Comparison of ENCODE assay signal across 25 mouse cellular contexts in genomic region chr17:5371521-5371920, GRCm38 (mm10). TPM values are rescaled to one million over a fixed set of nuclear protein-coding genes. Genes with fewer than 3 reads are reported as not detected.
DNase-seq lines count a peak whose midpoint lies in the region; ATAC-seq and TF ChIP-seq lines count a peak whose summit lies in the region.
"Had no signal": no experiment of that assay in that cellular context is flagged by ENCODE, and none has a peak within 500 bp of the region (broad histone marks: within the 10 kb centered on the region; RNA-seq: fewer than 3 reads in every experiment).

No protein-coding gene starts in this region.

- H3K9me3 ChIP-seq in heart, embryonic 13.5 days, result no peaks in the 10 kb centered on the region
- H3K9me3 ChIP-seq in heart, postnatal 0 days (replicated peaks; ENCODE audit: control insufficient read depth, low read length), result no peaks in the 10 kb centered on the region
- H3K9me3 ChIP-seq: embryonic facial prominence, embryonic 15.5 days; forebrain, embryonic 10.5 days; hindbrain, embryonic 12.5 days had no signal

- intact Hi-C loops in heart, adult 2 months (cut with DNase I), result no loop called here
- intact Hi-C loops in heart, postnatal 14 days (cut with DNase I), result no loop called here

- no peak overlapping the region for H3K9ac ChIP-seq in heart, embryonic 13.5 days
- no peak overlapping the region for H3K9ac ChIP-seq in heart, adult 2 months (ENCODE audit: low read depth, low read length)
- H3K9ac ChIP-seq in heart, postnatal 0 days (replicated peaks; ENCODE audit: low read depth, low read length), result no peak overlapping the region
- H3K9ac ChIP-seq: embryonic facial prominence, embryonic 15.5 days; hindbrain, embryonic 12.5 days had no signal

- DNase-seq in heart, adult 2 months, result no peak
- DNase-seq in heart, postnatal 0 days (ENCODE audit: low spot score), result peak; percentile 29
- DNase-seq in heart, adult 9 months (ENCODE audit: low spot score in 2 of 2), result no peak
- peak; percentile 44 for DNase-seq in right cerebral cortex, adult 18-20 months
- DNase-seq in right cerebral cortex, postnatal 10 days (ENCODE audit: low spot score in 2 of 2), result no peak
- peak; percentile 11 to 27 for DNase-seq in heart, postnatal 14 days
- DNase-seq in B cell, adult 2 months, result no peak
- DNase-seq: adrenal gland, adult 2 months; adrenal gland, postnatal 25 days; cerebellum, adult 2 months; cerebellum, postnatal 14 days; embryo, embryonic 11 days; gastrocnemius, adult 2 months; gastrocnemius, postnatal 25 days; kidney, adult 8-10 months had no signal

- no peak overlapping the region for H3K4me3 ChIP-seq in heart, embryonic 13.5 days
- H3K4me3 ChIP-seq in heart, adult 2 months, result no peak overlapping the region
- H3K4me3 ChIP-seq in heart, postnatal 0 days (ENCODE audit: low read depth, low read length), result no peak overlapping the region
- H3K4me3 ChIP-seq: embryonic facial prominence, embryonic 15.5 days; erythroblast, embryonic 14.5 days; forebrain, embryonic 10.5 days; gastrocnemius, adult 2 months; hindbrain, embryonic 12.5 days had no signal

- no peaks in the 10 kb centered on the region for H3K36me3 ChIP-seq in heart, embryonic 13.5 days
- H3K36me3 ChIP-seq in heart, adult 2 months (ENCODE audit: control insufficient read depth, insufficient read depth, low read length), result no peaks in the 10 kb centered on the region
- no peaks in the 10 kb centered on the region for H3K36me3 ChIP-seq in heart, postnatal 0 days (replicated peaks; ENCODE audit: control insufficient read depth, insufficient read depth, low read length)
- H3K36me3 ChIP-seq: embryonic facial prominence, embryonic 15.5 days; forebrain, embryonic 10.5 days; hindbrain, embryonic 12.5 days had no signal

- WGBS in heart, embryonic 13.5 days, result 21% methylated on average over 7 of the region's 7 CpGs
- WGBS in heart, adult 2 months, result 46% methylated on average over 7 of the region's 7 CpGs
- WGBS in heart, postnatal 0 days, result 14% methylated on average over 7 of the region's 7 CpGs

- peak overlapping the region; percentile 64 for H3K27ac ChIP-seq in heart, embryonic 13.5 days (replicated peaks)
- H3K27ac ChIP-seq in heart, adult 2 months, result no peak overlapping the region
- 0 out of 2 replicates have a peak overlapping the region, but pooled peaks have one; percentile 30 for H3K27ac ChIP-seq in heart, postnatal 0 days (ENCODE audit: low read depth)
- H3K27ac ChIP-seq: embryonic facial prominence, embryonic 15.5 days; forebrain, embryonic 10.5 days; gastrocnemius, adult 2 months; hindbrain, embryonic 12.5 days had no signal

- H3K27me3 ChIP-seq in heart, embryonic 13.5 days (replicated peaks), result no peaks in the 10 kb centered on the region; the same call in 1 of the 2 replicates
- no peaks in the 10 kb centered on the region for H3K27me3 ChIP-seq in heart, adult 2 months (ENCODE audit: control insufficient read depth, insufficient read depth, low read length)
- H3K27me3 ChIP-seq in heart, postnatal 0 days (ENCODE audit: control insufficient read depth, insufficient read depth, low read length), result no peaks in the 10 kb centered on the region
- H3K27me3 ChIP-seq: embryonic facial prominence, embryonic 15.5 days; hindbrain, embryonic 12.5 days had no signal

- no peaks in the 10 kb centered on the region for H3K79me2 ChIP-seq in heart, adult 2 months (replicated peaks; ENCODE audit: control insufficient read depth, insufficient read depth, low read length)

- TF ChIP-seq EP300 in heart, adult 2 months (IDR thresholded peaks at IDR 0.05; ENCODE audit: insufficient read depth, low read depth, low read length), result no peak
- no peak for TF ChIP-seq EP300 in heart, postnatal 0 days (IDR thresholded peaks at IDR 0.05; ENCODE audit: low read depth)

- H3K4me2 ChIP-seq in heart, embryonic 13.5 days, result peak overlapping the region; percentile 13; the same call in 1 of the 2 replicates
- no peak overlapping the region for H3K4me2 ChIP-seq in heart, postnatal 0 days (ENCODE audit: low read depth, low read length)
- H3K4me2 ChIP-seq: embryonic facial prominence, embryonic 15.5 days; hindbrain, embryonic 12.5 days had no signal

- no peak for TF ChIP-seq POLR2A in heart, adult 2 months (IDR thresholded peaks at IDR 0.05; ENCODE audit: insufficient read depth, low read depth, low read length)

- peaks cover 26% of the 10 kb centered on the region for H3K4me1 ChIP-seq in heart, embryonic 13.5 days
- H3K4me1 ChIP-seq in heart, adult 2 months (ENCODE audit: control insufficient read depth, insufficient read depth, low read length), result no peaks in the 10 kb centered on the region; the same call in 1 of the 2 replicates
- peaks cover 16% of the 10 kb centered on the region for H3K4me1 ChIP-seq in heart, postnatal 0 days (ENCODE audit: control insufficient read depth, insufficient read depth)
- H3K4me1 ChIP-seq: embryonic facial prominence, embryonic 15.5 days; forebrain, embryonic 10.5 days; hindbrain, embryonic 12.5 days had no signal

- ATAC-seq in heart, embryonic 13.5 days (ENCODE audit: extremely low read depth, insufficient number of reproducible peaks, low FRiP score, low TSS enrichment), result no peak
- peak; percentile 63; the same call in 1 of the 2 replicates for ATAC-seq in heart, postnatal 0 days (ENCODE audit: insufficient read depth, low read depth)
- ATAC-seq: forebrain, embryonic 14.5 days; hindbrain, embryonic 16.5 days; inflammation-experienced regulatory T-cells, adult 6 months; intestine, postnatal 0 days had no signal

- no peak for TF ChIP-seq CTCF in heart, adult 2 months (IDR thresholded peaks at IDR 0.05)
- TF ChIP-seq CTCF in heart, postnatal 0 days (IDR thresholded peaks at IDR 0.05; ENCODE audit: low read depth), result no peak

RNA-seq across cellular contexts. Expression of gene Ldhal6b, which starts 47.0 kb away (rescaled TPM):
- not detected in 2 replicates for polyA plus RNA-seq in heart, embryonic 13.5 days (2015; fragmentation: Nextera tagmentation; extraction: Ambion mirVana)
- total RNA-seq in heart, adult 2 months (2021), result under 1 TPM; 0.21 to 0.36 TPM
- polyA plus RNA-seq in heart, adult 2 months (2012; rRNA removed), result 0.26 and 0.49 TPM in 2 replicates
- total RNA-seq in heart, postnatal 0 days (2014; rRNA removed; ENCODE audit: low replicate concordance), result not detected in 2 replicates
- polyA plus RNA-seq in heart, postnatal 0 days (2015; fragmentation: Nextera tagmentation; extraction: Ambion mirVana), result not detected in 2 replicates
- total RNA-seq in heart, postnatal 14 days (2021), result under 1 TPM; 0.38 to 0.73 TPM
- polyA plus RNA-seq: embryonic facial prominence, embryonic 11.5 days; embryonic facial prominence, embryonic 15.5 days; erythroblast, embryonic 14.5 days; forebrain, embryonic 10.5 days; forebrain, embryonic 14.5 days; hindbrain, embryonic 12.5 days; hindbrain, embryonic 16.5 days; inflammation-experienced regulatory T-cells, adult 6 months; intestine, postnatal 0 days had no signal

Comparison
In these comparisons a context has a peak if more than half of its experiments do, and no peak if none do; other contexts are left out.
1. DNase-seq: peak in heart, postnatal 0 days (single experiment), right cerebral cortex, adult 18-20 months (single experiment) and heart, postnatal 14 days (2 of 2); none in heart, adult 2 months (0 of 2), heart, adult 9 months (0 of 2), right cerebral cortex, postnatal 10 days (0 of 2) and B cell, adult 2 months (0 of 2).